9 mouse cellular contexts compared by ENCODE assay signal in genomic region chr13:33074029-33074428, GRCm38 (mm10). TPM values are rescaled to one million over a fixed set of nuclear protein-coding genes. Genes with fewer than 3 reads are reported as not detected.
A peak's percentile ranks its signal among the peaks of the same experiment; 100 is the strongest.
DNase-seq lines count a peak whose midpoint lies in the region; ATAC-seq and TF ChIP-seq lines count a peak whose summit lies in the region.
"Had no signal": no experiment of that assay in that cellular context is flagged by ENCODE, and none has a peak within 500 bp of the region (broad histone marks: within the 10 kb centered on the region; RNA-seq: fewer than 3 reads in every experiment).

No protein-coding gene starts in this region.

- no peaks in the 10 kb centered on the region for H3K36me3 ChIP-seq in hindbrain, embryonic 11.5 days (ENCODE audit: control insufficient read depth, insufficient read depth, low read length)
- H3K36me3 ChIP-seq in hindbrain, embryonic 13.5 days = no peaks in the 10 kb centered on the region
- H3K36me3 ChIP-seq in ES-E14 (ENCODE audit: control insufficient read depth, insufficient read depth, low read length, poor library complexity, severe bottlenecking) = no peaks in the 10 kb centered on the region

- H3K27me3 ChIP-seq in hindbrain, embryonic 11.5 days (ENCODE audit: control insufficient read depth, insufficient read depth, low read length) = no peaks in the 10 kb centered on the region
- H3K27me3 ChIP-seq in hindbrain, embryonic 13.5 days = no peaks in the 10 kb centered on the region

- no peak overlapping the region for H3K4me3 ChIP-seq in hindbrain, embryonic 11.5 days (ENCODE audit: low read depth, low read length)
- H3K4me3 ChIP-seq in hindbrain, embryonic 13.5 days = no peak overlapping the region
- no peak overlapping the region for H3K4me3 ChIP-seq in ES-E14 (ENCODE audit: insufficient read depth in 1 of 2, low read depth in 1 of 2, low read length in 2 of 2, poor library complexity in 1 of 2, severe bottlenecking in 1 of 2)
- H3K4me3 ChIP-seq: myocyte had no signal

- in situ Hi-C loops in ES-E14 (cut with MboI; ENCODE audit: low sequenced_read_pairs in 2 of 2, unreplicated experiment in 2 of 2) = loop anchor here in 1 of 2 experiments (10.0 kb wide), 1 partner anchor 169 kb away; no protein-coding TSS in a partner anchor

- no peak overlapping the region for H3K4me2 ChIP-seq in hindbrain, embryonic 11.5 days (replicated peaks; ENCODE audit: low read depth, low read length)
- H3K4me2 ChIP-seq in hindbrain, embryonic 13.5 days = no peak overlapping the region

- no peaks in the 10 kb centered on the region for H3K4me1 ChIP-seq in hindbrain, embryonic 11.5 days (replicated peaks; ENCODE audit: control insufficient read depth, insufficient read depth, low read length)
- H3K4me1 ChIP-seq in hindbrain, embryonic 13.5 days (replicated peaks) = no peaks in the 10 kb centered on the region
- H3K4me1 ChIP-seq in ES-E14 (ENCODE audit: control insufficient read depth in 2 of 2, insufficient read depth in 2 of 2, low read length in 2 of 2, poor library complexity in 1 of 2) = no peaks in the 10 kb centered on the region

- H3K9ac ChIP-seq in hindbrain, embryonic 11.5 days (ENCODE audit: low read depth, low read length) = no peak overlapping the region
- H3K9ac ChIP-seq in hindbrain, embryonic 13.5 days = no peak overlapping the region
- H3K9ac ChIP-seq in ES-E14 (ENCODE audit: insufficient read depth, low read depth, low read length, poor library complexity, severe bottlenecking) = no peak overlapping the region

- no peak overlapping the region for H3K27ac ChIP-seq in hindbrain, embryonic 11.5 days (ENCODE audit: low read depth, low read length)
- no peak overlapping the region for H3K27ac ChIP-seq in hindbrain, embryonic 13.5 days
- no peak overlapping the region for H3K27ac ChIP-seq in ES-E14 (ENCODE audit: insufficient read depth, low read depth, low read length, poor library complexity, severe bottlenecking)

- no peak for ATAC-seq in hindbrain, embryonic 11.5 days (ENCODE audit: low FRiP score)
- no peak for ATAC-seq in hindbrain, embryonic 13.5 days (ENCODE audit: low FRiP score)

- peak; percentile 29 for DNase-seq in hindbrain, embryonic 11.5 days (ENCODE audit: low spot score)
- DNase-seq in ES-E14 (ENCODE audit: low read depth, low spot score) = no peak
- peak; percentile 51 for DNase-seq in embryo, embryonic 10 days (ENCODE audit: low spot score)
- DNase-seq in kidney, adult 9 months = peak; percentile 56
- peak; percentile 52 to 62 for DNase-seq in lung, postnatal 4 days
- DNase-seq in thymus, postnatal 4 days = peak; percentile 51
- no peak for DNase-seq in cerebellum, adult 11-12 months

- no peaks in the 10 kb centered on the region for H3K9me3 ChIP-seq in hindbrain, embryonic 11.5 days (ENCODE audit: control insufficient read depth, low read length)
- no peaks in the 10 kb centered on the region for H3K9me3 ChIP-seq in hindbrain, embryonic 13.5 days
- H3K9me3 ChIP-seq in ES-E14 (ENCODE audit: control insufficient read depth, insufficient read depth, low read depth, low read length) = no peaks in the 10 kb centered on the region

TF ChIP-seq in ES-E14, 5 proteins besides CTCF, POLR2A, EP300 and RAD21:
- TF ChIP-seq ZNF384 (IDR thresholded peaks at IDR 0.05; ENCODE audit: low read depth, low read length) (no peak), ZC3H11A (IDR thresholded peaks at IDR 0.05; ENCODE audit: borderline replicate concordance, low read depth, low read length) (peak; percentile 49; the same call in 1 of the 2 replicates)

RNA-seq across cellular contexts. Expression of gene Serpinb1b, which starts 4.3 kb away (rescaled TPM):
- 4.1 and 6.2 TPM in 2 replicates for polyA plus RNA-seq in hindbrain, embryonic 11.5 days (2014; fragmentation: Nextera tagmentation; extraction: Ambion mirVana)
- 10.9 and 14.4 TPM in 2 replicates for polyA plus RNA-seq in hindbrain, embryonic 13.5 days (2015; fragmentation: Nextera tagmentation; extraction: Ambion mirVana)
- 0.11 and 0.22 TPM in 2 replicates for total RNA-seq in ES-E14 (2012; rRNA removed)

RNA-seq across cellular contexts. Expression of gene Serpinb9b, which starts 46.8 kb away (rescaled TPM):
- polyA plus RNA-seq in hindbrain, embryonic 11.5 days (2014; fragmentation: Nextera tagmentation; extraction: Ambion mirVana) = 0.08 and 0.14 TPM in 2 replicates
- polyA plus RNA-seq in hindbrain, embryonic 13.5 days (2015; fragmentation: Nextera tagmentation; extraction: Ambion mirVana) = 0.47 and 0.70 TPM in 2 replicates
- 3.5 and 12.3 TPM in 2 replicates for total RNA-seq in ES-E14 (2012; rRNA removed)

Comparison
In these comparisons a context has a peak if more than half of its experiments do, and no peak if none do; other contexts are left out.
1. DNase-seq: peak in hindbrain, embryonic 11.5 days (single experiment), embryo, embryonic 10 days (single experiment), kidney, adult 9 months (single experiment), lung, postnatal 4 days (2 of 2) and thymus, postnatal 4 days (single experiment); none in ES-E14 (single experiment) and cerebellum, adult 11-12 months (single experiment).